Mouse (Mus musculus): ENCODE measurements around the gene Cntrl. TPM values are rescaled to one million over a fixed set of nuclear protein-coding genes. Genes with fewer than 3 reads are reported as not detected.

Gene Cntrl
- total RNA-seq, 1 experiment: 22.3 TPM

DNA sequence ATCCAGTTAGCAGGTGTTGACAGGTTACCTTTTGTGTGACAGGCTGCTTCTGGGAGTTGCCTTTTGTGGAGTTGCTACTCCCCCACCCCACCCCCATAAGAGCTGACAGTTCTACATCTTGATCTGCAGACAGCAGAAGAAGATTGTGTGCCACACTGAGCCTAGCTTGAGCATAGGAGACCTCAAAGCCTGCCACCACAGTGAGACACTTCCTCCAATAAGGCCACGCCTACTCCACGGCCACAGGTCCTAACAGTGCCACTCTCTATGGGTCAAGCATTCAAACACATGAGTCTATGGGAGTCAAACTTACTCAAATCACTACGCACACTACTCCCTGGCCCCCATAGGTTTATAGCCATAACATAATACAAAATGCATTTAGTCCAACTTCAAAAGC is 109.4 kb downstream of the Cntrl start:
- Histone ChIP-seq H3K36me3 (ENCODE audit: control insufficient read depth, insufficient read depth, low read length, poor library complexity, severe bottlenecking) (no peaks in the 10 kb centered on the region), H3K9me3 (ENCODE audit: control insufficient read depth, insufficient read depth, low read depth, low read length) (no peaks in the 10 kb centered on the region), H3K9ac (ENCODE audit: insufficient read depth, low read depth, low read length, poor library complexity, severe bottlenecking) (no peak overlapping the region), H3K4me1 (ENCODE audit: control insufficient read depth in 2 of 2, insufficient read depth in 2 of 2, low read length in 2 of 2, poor library complexity in 1 of 2) (0 out of 4 replicates have a peak, but pooled peaks cover 0 to 2% of the 10 kb centered on the region in 2 experiments), H3K4me3 (ENCODE audit: insufficient read depth in 1 of 2, low read depth in 1 of 2, low read length in 2 of 2, poor library complexity in 1 of 2, severe bottlenecking in 1 of 2) (no peak overlapping the region), H3K27ac (ENCODE audit: insufficient read depth, low read depth, low read length, poor library complexity, severe bottlenecking) (no peak overlapping the region)
- in situ Hi-C loops (cut with MboI; ENCODE audit: low sequenced_read_pairs in 2 of 2, unreplicated experiment in 2 of 2): no loop called here
- DNase-seq (ENCODE audit: low read depth, low spot score): no peak
- no peak for TF ChIP-seq ZNF384 (IDR thresholded peaks at IDR 0.05; ENCODE audit: low read depth, low read length)
- TF ChIP-seq HCFC1 (IDR thresholded peaks at IDR 0.05; ENCODE audit: borderline replicate concordance, insufficient read depth, low read length): no peak
- no peak for TF ChIP-seq MAFK (IDR thresholded peaks at IDR 0.05; ENCODE audit: insufficient read depth, low read depth, low read length)
- no peak for TF ChIP-seq ZC3H11A (IDR thresholded peaks at IDR 0.05; ENCODE audit: borderline replicate concordance, low read depth, low read length)
- TF ChIP-seq CHD2 (IDR thresholded peaks at IDR 0.05; ENCODE audit: low read depth, low read length): no peak

DNA sequence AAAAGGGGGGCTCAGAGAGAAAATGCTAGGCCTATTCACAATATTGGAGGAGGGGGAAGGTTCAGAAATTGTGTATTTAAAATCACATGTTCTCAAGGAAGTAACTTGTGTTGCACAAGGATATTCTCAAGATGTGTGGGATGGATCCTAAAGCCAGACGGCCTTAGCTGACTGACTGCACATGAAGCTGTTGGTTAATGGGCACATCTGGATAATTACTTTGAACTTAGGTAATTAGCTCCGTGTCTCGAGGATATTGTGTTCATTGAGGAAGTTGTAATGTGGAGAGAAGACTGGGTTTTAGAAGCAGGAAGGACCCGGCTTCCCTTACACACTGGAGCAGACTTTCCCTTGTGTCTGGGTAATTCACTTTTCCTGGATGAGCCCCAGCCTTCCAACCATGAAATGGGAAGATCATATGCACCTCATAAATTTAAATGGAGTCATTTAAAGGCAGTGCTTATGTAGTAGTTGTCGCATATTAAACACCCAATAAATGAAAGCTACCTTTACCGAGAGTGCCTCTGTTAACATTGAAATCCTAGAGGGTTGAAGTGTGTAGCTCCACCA is 113.6 kb downstream of the Cntrl start:
- H3K4me1 ChIP-seq (ENCODE audit: control insufficient read depth in 2 of 2, insufficient read depth in 2 of 2, low read length in 2 of 2, poor library complexity in 1 of 2): peaks cover 3 to 4% of the 10 kb centered on the region in 2 experiments; a peak in 2 of 4 replicates

DNA sequence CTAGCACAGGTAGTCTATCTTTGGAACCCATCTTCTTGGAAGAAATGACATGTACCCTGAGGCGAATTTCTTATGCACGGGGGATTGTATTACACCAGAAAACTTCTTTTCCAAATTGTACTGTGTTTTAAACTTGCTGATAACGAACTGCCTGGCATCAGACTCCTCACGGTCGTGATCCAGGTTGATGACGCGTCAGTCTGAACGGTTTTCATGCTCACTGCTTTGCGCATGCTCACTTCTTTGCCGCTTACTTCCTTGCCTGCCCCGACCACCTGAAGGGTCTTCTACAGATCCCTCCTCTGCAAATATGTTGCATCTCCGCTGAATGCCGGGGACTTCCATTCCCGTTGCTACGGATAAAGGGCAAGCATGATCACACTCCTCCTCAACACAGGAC is 115.0 kb downstream of the Cntrl start:
- in situ Hi-C loops (cut with MboI; ENCODE audit: low sequenced_read_pairs in 2 of 2, unreplicated experiment in 2 of 2): no loop called here
- H3K9ac ChIP-seq (ENCODE audit: insufficient read depth, low read depth, low read length, poor library complexity, severe bottlenecking): no peak overlapping the region
- H3K4me1 ChIP-seq (ENCODE audit: control insufficient read depth in 2 of 2, insufficient read depth in 2 of 2, low read length in 2 of 2, poor library complexity in 1 of 2): peaks cover 2 to 3% of the 10 kb centered on the region in 2 experiments; a peak in 2 of 4 replicates
- DNase-seq (ENCODE audit: low read depth, low spot score): no peak
- no peak overlapping the region for H3K4me3 ChIP-seq (ENCODE audit: insufficient read depth in 1 of 2, low read depth in 1 of 2, low read length in 2 of 2, poor library complexity in 1 of 2, severe bottlenecking in 1 of 2)
- H3K27ac ChIP-seq (ENCODE audit: insufficient read depth, low read depth, low read length, poor library complexity, severe bottlenecking): no peak overlapping the region
- TF ChIP-seq CHD2 (IDR thresholded peaks at IDR 0.05; ENCODE audit: low read depth, low read length) (no peak), ZC3H11A (IDR thresholded peaks at IDR 0.05; ENCODE audit: borderline replicate concordance, low read depth, low read length) (no peak), ZNF384 (IDR thresholded peaks at IDR 0.05; ENCODE audit: low read depth, low read length) (no peak), HCFC1 (IDR thresholded peaks at IDR 0.05; ENCODE audit: borderline replicate concordance, insufficient read depth, low read length) (no peak), MAFK (IDR thresholded peaks at IDR 0.05; ENCODE audit: insufficient read depth, low read depth, low read length) (no peak)
- H3K36me3 ChIP-seq (ENCODE audit: control insufficient read depth, insufficient read depth, low read length, poor library complexity, severe bottlenecking): no peaks in the 10 kb centered on the region
- H3K9me3 ChIP-seq (ENCODE audit: control insufficient read depth, insufficient read depth, low read depth, low read length): no peaks in the 10 kb centered on the region

More for the DNA sequence above, 113.6 kb downstream of the Cntrl start:
- Histone ChIP-seq H3K9me3 (ENCODE audit: control insufficient read depth, insufficient read depth, low read depth, low read length) (no peaks in the 10 kb centered on the region), H3K36me3 (ENCODE audit: control insufficient read depth, insufficient read depth, low read length, poor library complexity, severe bottlenecking) (no peaks in the 10 kb centered on the region), H3K27ac (ENCODE audit: insufficient read depth, low read depth, low read length, poor library complexity, severe bottlenecking) (no peak overlapping the region), H3K4me3 (ENCODE audit: insufficient read depth in 1 of 2, low read depth in 1 of 2, low read length in 2 of 2, poor library complexity in 1 of 2, severe bottlenecking in 1 of 2) (no peak overlapping the region), H3K9ac (ENCODE audit: insufficient read depth, low read depth, low read length, poor library complexity, severe bottlenecking) (no peak overlapping the region)
- TF ChIP-seq HCFC1 (IDR thresholded peaks at IDR 0.05; ENCODE audit: borderline replicate concordance, insufficient read depth, low read length): no peak
- no peak for TF ChIP-seq ZNF384 (IDR thresholded peaks at IDR 0.05; ENCODE audit: low read depth, low read length)
- TF ChIP-seq MAFK (IDR thresholded peaks at IDR 0.05; ENCODE audit: insufficient read depth, low read depth, low read length): no peak
- no peak for TF ChIP-seq CHD2 (IDR thresholded peaks at IDR 0.05; ENCODE audit: low read depth, low read length)
- no peak for TF ChIP-seq ZC3H11A (IDR thresholded peaks at IDR 0.05; ENCODE audit: borderline replicate concordance, low read depth, low read length)
- no peak for DNase-seq (ENCODE audit: low read depth, low spot score)
- in situ Hi-C loops (cut with MboI; ENCODE audit: low sequenced_read_pairs in 2 of 2, unreplicated experiment in 2 of 2): no loop called here

DNA sequence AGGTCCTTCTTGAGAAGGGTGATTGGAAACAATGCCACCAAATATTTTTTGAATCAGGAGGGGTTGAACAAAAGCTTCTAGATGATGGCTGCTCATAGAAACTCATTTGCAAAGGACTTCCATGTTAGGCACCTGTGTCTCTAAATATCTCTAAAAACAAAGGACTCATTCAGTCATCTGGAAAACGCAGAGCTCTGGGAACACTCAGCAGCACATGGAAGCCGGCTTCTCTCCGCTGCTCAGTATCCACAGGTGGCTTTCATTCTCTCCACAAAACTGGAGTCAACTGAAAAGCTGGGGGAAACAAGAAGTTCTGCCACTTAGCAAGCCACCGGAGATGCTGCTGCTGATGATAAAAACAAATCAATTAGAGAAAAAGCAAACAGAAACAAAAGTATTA is 118.9 kb downstream of the Cntrl start:
- Histone ChIP-seq H3K4me1 (ENCODE audit: control insufficient read depth in 2 of 2, insufficient read depth in 2 of 2, low read length in 2 of 2, poor library complexity in 1 of 2) (peaks cover 2 to 3% of the 10 kb centered on the region in 2 experiments; a peak in 2 of 4 replicates), H3K9ac (ENCODE audit: insufficient read depth, low read depth, low read length, poor library complexity, severe bottlenecking) (no peak overlapping the region), H3K9me3 (ENCODE audit: control insufficient read depth, insufficient read depth, low read depth, low read length) (no peaks in the 10 kb centered on the region), H3K36me3 (ENCODE audit: control insufficient read depth, insufficient read depth, low read length, poor library complexity, severe bottlenecking) (no peaks in the 10 kb centered on the region), H3K27ac (ENCODE audit: insufficient read depth, low read depth, low read length, poor library complexity, severe bottlenecking) (no peak overlapping the region), H3K4me3 (ENCODE audit: insufficient read depth in 1 of 2, low read depth in 1 of 2, low read length in 2 of 2, poor library complexity in 1 of 2, severe bottlenecking in 1 of 2) (no peak overlapping the region)
- no peak for DNase-seq (ENCODE audit: low read depth, low spot score)
- TF ChIP-seq CHD2 (IDR thresholded peaks at IDR 0.05; ENCODE audit: low read depth, low read length) (no peak), ZNF384 (IDR thresholded peaks at IDR 0.05; ENCODE audit: low read depth, low read length) (no peak), HCFC1 (IDR thresholded peaks at IDR 0.05; ENCODE audit: borderline replicate concordance, insufficient read depth, low read length) (no peak), ZC3H11A (IDR thresholded peaks at IDR 0.05; ENCODE audit: borderline replicate concordance, low read depth, low read length) (no peak), MAFK (IDR thresholded peaks at IDR 0.05; ENCODE audit: insufficient read depth, low read depth, low read length) (no peak)
- in situ Hi-C loops (cut with MboI; ENCODE audit: low sequenced_read_pairs in 2 of 2, unreplicated experiment in 2 of 2): no loop called here

Other genes starting within 250 kb of the Cntrl start
- 0.22 and 0.42 TPM in 2 replicates for gene Cutal, start 235.1 kb upstream of the Cntrl start, total RNA-seq (2012; rRNA removed)
- 42.4 and 50.6 TPM in 2 replicates for gene Psmd5, start 234.5 kb upstream of the Cntrl start, total RNA-seq (2012; rRNA removed)
- gene Phf19, start 195.5 kb upstream of the Cntrl start, total RNA-seq (2012; rRNA removed): 3.7 and 6.8 TPM in 2 replicates
- 1.2 and 1.3 TPM in 2 replicates for gene Traf1, start 147.7 kb upstream of the Cntrl start, total RNA-seq (2012; rRNA removed)
- 0.11 and 0.45 TPM in 2 replicates for gene Hc, start 48.1 kb upstream of the Cntrl start, total RNA-seq (2012; rRNA removed)
- 0.58 and 1.2 TPM in 2 replicates for gene AI182371, start 7.9 kb upstream of the Cntrl start, total RNA-seq (2012; rRNA removed)
- 34.0 and 39.5 TPM in 2 replicates for gene Rab14, start 91.6 kb downstream of the Cntrl start, total RNA-seq (2012; rRNA removed)
- gene Gsn, start 146.9 kb downstream of the Cntrl start, total RNA-seq (2012; rRNA removed): 78.2 and 165 TPM in 2 replicates
- 11.6 and 18.1 TPM in 2 replicates for gene Stom, start 227.5 kb downstream of the Cntrl start, total RNA-seq (2012; rRNA removed)